Mouse (Mus musculus) heart, embryonic 12.5 days (tissue): Measurements from ENCODE around the gene Ezh2. TPM values are rescaled to one million over a fixed set of nuclear protein-coding genes. Genes with fewer than 3 reads are reported as not detected.

Experiments
- polyA plus RNA-seq: library from polyadenylated mRNA; unstranded; fragments of >200 nt; fragmentation: Nextera tagmentation; extraction: Ambion mirVana; gene quantifications from 2 replicates; pipeline ENCODE4 v1.2.1, GENCODE M21; 2016

Gene Ezh2
- polyA plus RNA-seq, 1 experiment from 2014 or later, result 69.7 TPM

Other genes starting within 250 kb of the Ezh2 start
- 124 and 132 TPM in 2 replicates for gene Cul1, start 141.9 kb downstream of the Ezh2 start, polyA plus RNA-seq
- 209 and 219 TPM in 2 replicates for gene Pdia4, start 218.1 kb upstream of the Ezh2 start, polyA plus RNA-seq
- 1.3 and 1.6 TPM in 2 replicates for gene Zfp786, start 235.5 kb upstream of the Ezh2 start, polyA plus RNA-seq
- gene Zfp398, start 240.3 kb upstream of the Ezh2 start, polyA plus RNA-seq, result 3.7 and 4.7 TPM in 2 replicates